Mouse (Mus musculus): ENCODE data around the gene Eid1. TPM values are rescaled to one million over a fixed set of nuclear protein-coding genes. Genes with fewer than 3 reads are reported as not detected.

Gene Eid1
- polyA plus RNA-seq, 1 experiment from 2014 or later = 182 TPM

Other genes with a start within 250 kb of the Eid1 start
- 0.42 and 0.45 TPM in 2 replicates for gene Gm9913, start 168.0 kb upstream of the Eid1 start, polyA plus RNA-seq (2014; fragmentation: Nextera tagmentation; extraction: Ambion mirVana)
- 28.5 and 31.9 TPM in 2 replicates for gene Fbn1, start 165.1 kb upstream of the Eid1 start, polyA plus RNA-seq (2014; fragmentation: Nextera tagmentation; extraction: Ambion mirVana)
- gene Cep152, start 48.0 kb upstream of the Eid1 start, polyA plus RNA-seq (2014; fragmentation: Nextera tagmentation; extraction: Ambion mirVana) = 5.2 and 5.3 TPM in 2 replicates
- gene Shc4, start 51.1 kb downstream of the Eid1 start, polyA plus RNA-seq (2014; fragmentation: Nextera tagmentation; extraction: Ambion mirVana) = 1.2 and 2.0 TPM in 2 replicates
- 16.7 and 18.8 TPM in 2 replicates for gene Secisbp2l, start 109.8 kb downstream of the Eid1 start, polyA plus RNA-seq (2014; fragmentation: Nextera tagmentation; extraction: Ambion mirVana)
- gene Galk2, start 186.0 kb downstream of the Eid1 start, polyA plus RNA-seq (2014; fragmentation: Nextera tagmentation; extraction: Ambion mirVana) = 35.2 and 38.9 TPM in 2 replicates
- 81.9 and 84.1 TPM in 2 replicates for gene Cops2, start 186.0 kb downstream of the Eid1 start, polyA plus RNA-seq (2014; fragmentation: Nextera tagmentation; extraction: Ambion mirVana)

Measured in heart, embryonic 11.5 days (tissue).